Comparison of ENCODE assay signal across 38 mouse cellular contexts in the genomic region with DNA sequence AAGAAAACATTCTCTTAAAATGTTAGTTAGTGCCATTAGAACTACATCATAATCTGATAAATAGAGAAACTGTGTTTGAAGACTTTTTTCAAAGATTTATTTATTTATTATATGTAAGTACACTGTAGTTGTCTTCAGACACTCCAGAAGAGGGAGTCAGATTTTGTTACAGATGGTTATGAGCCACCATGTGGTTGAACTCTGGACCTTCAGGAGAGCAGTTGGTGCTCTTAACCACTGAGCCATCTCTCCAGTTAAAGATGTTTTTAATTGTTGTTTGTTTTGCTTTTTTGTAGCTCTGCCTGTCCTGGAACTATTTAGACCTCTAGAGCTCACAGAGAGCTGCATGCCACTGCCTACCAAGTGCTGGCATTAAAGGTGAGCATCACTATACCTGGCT. TPM values are rescaled to one million over a fixed set of nuclear protein-coding genes. Genes with fewer than 3 reads are reported as not detected.
"Had no signal": no experiment of that assay in that cellular context is flagged by ENCODE, and none has a peak within 500 bp of the region (broad histone marks: within the 10 kb centered on the region; RNA-seq: fewer than 3 reads in every experiment).

No protein-coding gene starts in this region.

- H3K4me2 ChIP-seq: heart, embryonic 12.5 days; hindbrain, embryonic 12.5 days; hindbrain, embryonic 14.5 days; intestine, embryonic 15.5 days; limb, embryonic 12.5 days; liver, embryonic 11.5 days; liver, embryonic 13.5 days had no signal

- H3K9me3 ChIP-seq: heart, embryonic 10.5 days; heart, embryonic 12.5 days; hindbrain, embryonic 10.5 days; hindbrain, embryonic 12.5 days; intestine, embryonic 15.5 days; limb, embryonic 10.5 days; limb, embryonic 12.5 days; liver, embryonic 13.5 days had no signal

- ATAC-seq: hindbrain, embryonic 16.5 days; inflammation-experienced regulatory T-cells, adult 6 months; intestine, embryonic 15.5 days had no signal

- H3K27ac ChIP-seq: gastrocnemius, adult 2 months; heart, embryonic 10.5 days; hindbrain, embryonic 10.5 days; hindbrain, embryonic 12.5 days; hindbrain, embryonic 14.5 days; intestine, embryonic 15.5 days; left cerebral cortex, adult 2 months; limb, embryonic 10.5 days; limb, embryonic 12.5 days had no signal

- H3K27me3 ChIP-seq: heart, embryonic 12.5 days; hindbrain, embryonic 12.5 days; intestine, embryonic 15.5 days; limb, embryonic 12.5 days; liver, embryonic 13.5 days had no signal

- DNase-seq: gastrocnemius, adult 2 months; gastrocnemius, postnatal 10 days; gastrocnemius, postnatal 25 days; heart, adult 18-20 months; heart, postnatal 10 days; heart, postnatal 4 days; kidney, adult 18-20 months; kidney, adult 8-10 months; kidney, postnatal 25 days; kidney, postnatal 4 days; layer of hippocampus, adult 9-11 months; liver; liver, embryonic 13.5 days had no signal

- H3K9ac ChIP-seq: heart, embryonic 12.5 days; hindbrain, embryonic 12.5 days; hindbrain, embryonic 14.5 days; intestine, embryonic 15.5 days; limb, embryonic 12.5 days; liver, embryonic 13.5 days had no signal

- H3K4me1 ChIP-seq: heart, embryonic 10.5 days; heart, embryonic 12.5 days; hindbrain, embryonic 10.5 days; hindbrain, embryonic 12.5 days; intestine, embryonic 15.5 days; limb, embryonic 10.5 days had no signal

- H3K4me3 ChIP-seq: gastrocnemius, adult 2 months; heart, embryonic 10.5 days; heart, embryonic 12.5 days; hindbrain, embryonic 10.5 days; hindbrain, embryonic 12.5 days; intestine, embryonic 15.5 days; left cerebral cortex, adult 2 months; limb, embryonic 10.5 days; limb, embryonic 12.5 days; liver, embryonic 13.5 days had no signal

RNA-seq across cellular contexts. Expression of gene Gm17545, which starts 1.0 kb away (rescaled TPM):
- total RNA-seq: gastrocnemius, adult 2 months; gastrocnemius, postnatal 10 days; gastrocnemius, postnatal 25 days; gastrocnemius, postnatal 4 days; granulocyte monocyte progenitor cell, adult 5-6 weeks; heart, adult 18-20 months; heart, postnatal 10 days; heart, postnatal 25 days; heart, postnatal 4 days; layer of hippocampus, adult 8-10 months; layer of hippocampus, postnatal 25 days; left cerebral cortex, adult 2 months; left cerebral cortex, postnatal 14 days; left cerebral cortex, postnatal 36 days had no signal
- polyA plus RNA-seq: frontal cortex, adult 2 months; heart, embryonic 10.5 days; heart, embryonic 12.5 days; heart, embryonic 14.5 days; heart, embryonic 16.5 days; hindbrain, embryonic 10.5 days; hindbrain, embryonic 12.5 days; hindbrain, embryonic 14.5 days; hindbrain, embryonic 16.5 days; inflammation-experienced regulatory T-cells, adult 6 months; intestine, embryonic 15.5 days; kidney, embryonic 14.5 days; kidney, embryonic 16.5 days; limb, embryonic 10.5 days; limb, embryonic 12.5 days; limb, embryonic 14.5 days; liver, embryonic 11.5 days; liver, embryonic 13.5 days had no signal
